7 mouse cellular contexts compared by ENCODE assay signal in the genomic region with DNA sequence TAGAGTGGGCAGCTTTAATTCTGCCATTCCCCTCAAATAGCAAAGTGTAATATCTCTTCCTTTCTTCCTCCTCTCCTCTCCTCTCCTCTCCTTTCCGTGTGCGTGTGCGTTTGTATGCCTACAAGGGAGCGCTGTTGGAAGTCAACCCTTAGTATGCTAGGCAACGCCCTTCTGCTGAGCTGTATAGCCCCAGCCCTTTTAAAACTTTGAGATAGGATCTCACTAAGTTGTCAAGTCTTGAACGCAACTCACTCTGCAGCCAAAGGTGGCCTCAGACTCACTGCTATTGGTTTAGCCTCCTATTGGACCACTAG. TPM values are rescaled to one million over a fixed set of nuclear protein-coding genes. Genes with fewer than 3 reads are reported as not detected.
DNase-seq lines count a peak whose midpoint lies in the region; ATAC-seq and TF ChIP-seq lines count a peak whose summit lies in the region.

No protein-coding gene starts in this region.

- peaks cover 9% of the 10 kb centered on the region for H3K36me3 ChIP-seq in liver, adult 2 months (ENCODE audit: control insufficient read depth, insufficient read depth, low read length)

- DNase-seq in A20 (ENCODE audit: low read depth, low spot score): peak; percentile 41
- peak; percentile 31 for DNase-seq in CD4-positive, CD25-positive, alpha-beta regulatory T cell, adult 2 months (ENCODE audit: low read depth, low spot score)
- no peak for DNase-seq in liver, adult 2 months (ENCODE audit: extremely low read depth, low read depth, low spot score)
- DNase-seq in layer of hippocampus, adult 9-11 months: no peak
- DNase-seq in adrenal gland, adult 8-10 months: no peak
- no peak for DNase-seq in frontal cortex, adult 2 months (ENCODE audit: extremely low spot score in 1 of 2, low spot score in 1 of 2)

- ATAC-seq in erythroid progenitor cell, adult 5-6 weeks (replicated peaks; ENCODE audit: low FRiP score, poor library complexity, severe bottlenecking): peak; percentile 39; the same call in 1 of the 2 replicates

- TF ChIP-seq POLR2A in liver, adult 2 months (IDR thresholded peaks at IDR 0.05; ENCODE audit: extremely low read depth, insufficient read depth, low read length): no peak

- no peak for TF ChIP-seq CTCF in liver, adult 2 months (IDR thresholded peaks at IDR 0.05; ENCODE audit: low read depth, low read length)

- H3K27ac ChIP-seq in liver, adult 2 months (replicated peaks; ENCODE audit: insufficient read depth, low read depth, low read length): no peak overlapping the region

- H3K4me1 ChIP-seq in liver, adult 2 months (ENCODE audit: control insufficient read depth, insufficient read depth, low read length): peaks cover 4% of the 10 kb centered on the region

- 3% methylated on average over 6 of the region's 6 CpGs for WGBS in liver, adult 2 months

- peaks cover 14% of the 10 kb centered on the region; the same call in 1 of the 2 replicates for H3K79me2 ChIP-seq in liver, adult 2 months (ENCODE audit: control insufficient read depth, insufficient read depth, low read length)

- peak overlapping the region; percentile 92 for H3K4me3 ChIP-seq in liver, adult 2 months (ENCODE audit: insufficient read depth, low read depth, low read length)

- H3K27me3 ChIP-seq in liver, adult 2 months (ENCODE audit: control insufficient read depth, insufficient read depth, low read length): no peaks in the 10 kb centered on the region

- H3K9ac ChIP-seq in liver, adult 2 months (ENCODE audit: low read depth, low read length): peak overlapping the region; percentile 96

RNA-seq across cellular contexts. Expression of a gene that starts 1.6 kb away (rescaled TPM):
- 19.3 and 24.9 TPM in 2 replicates for total RNA-seq in erythroid progenitor cell, adult 5-6 weeks (2015; ENCODE audit: low replicate concordance)
- 11.6 and 16.9 TPM in 2 replicates for total RNA-seq in erythroid progenitor cell, adult 5-6 weeks (2017; ENCODE audit: low replicate concordance)
- total RNA-seq in liver, adult 2 months (2014; rRNA removed): 84.9 and 98.1 TPM in 2 replicates
- 30.3 and 31.7 TPM in 2 replicates for polyA plus RNA-seq in liver, adult 2 months (2012; rRNA removed)
- total RNA-seq in adrenal gland, adult 8-10 months (2022): 100 to 1,000 TPM in 2 of 4 experiments, 10 to 100 TPM in 2; 95.3 to 107 (median 101) TPM
- polyA plus RNA-seq in frontal cortex, adult 2 months (2012; rRNA removed): 124 and 126 TPM in 2 replicates

RNA-seq across cellular contexts. Expression of a gene that starts 47.5 kb away (rescaled TPM):
- 8.8 and 17.7 TPM in 2 replicates for total RNA-seq in erythroid progenitor cell, adult 5-6 weeks (2015; ENCODE audit: low replicate concordance)
- 9.1 and 17.9 TPM in 2 replicates for total RNA-seq in erythroid progenitor cell, adult 5-6 weeks (2017; ENCODE audit: low replicate concordance)
- 2.6 and 3.0 TPM in 2 replicates for total RNA-seq in liver, adult 2 months (2014; rRNA removed)
- 0.19 and 0.37 TPM in 2 replicates for polyA plus RNA-seq in liver, adult 2 months (2012; rRNA removed)
- total RNA-seq in adrenal gland, adult 8-10 months (2022): under 1 TPM; 0.17 to 0.81 (median 0.40) TPM
- not detected in 2 replicates for polyA plus RNA-seq in frontal cortex, adult 2 months (2012; rRNA removed)

Comparison
In these comparisons a context has a peak if more than half of its experiments do, and no peak if none do; other contexts are left out.
1. DNase-seq: peak in A20 (single experiment) and CD4-positive, CD25-positive, alpha-beta regulatory T cell, adult 2 months (single experiment); none in liver, adult 2 months (single experiment), layer of hippocampus, adult 9-11 months (single experiment), adrenal gland, adult 8-10 months (single experiment) and frontal cortex, adult 2 months (0 of 2).